Mouse (Mus musculus) cerebellum, adult 11-12 months (tissue): Measurements from ENCODE around the gene Selenow.

ENCODE experiments used
- DNase-seq: peaks from one replicate; pipeline ENCODE4 v3.0.0; 2022

Gene Selenow

DNA sequence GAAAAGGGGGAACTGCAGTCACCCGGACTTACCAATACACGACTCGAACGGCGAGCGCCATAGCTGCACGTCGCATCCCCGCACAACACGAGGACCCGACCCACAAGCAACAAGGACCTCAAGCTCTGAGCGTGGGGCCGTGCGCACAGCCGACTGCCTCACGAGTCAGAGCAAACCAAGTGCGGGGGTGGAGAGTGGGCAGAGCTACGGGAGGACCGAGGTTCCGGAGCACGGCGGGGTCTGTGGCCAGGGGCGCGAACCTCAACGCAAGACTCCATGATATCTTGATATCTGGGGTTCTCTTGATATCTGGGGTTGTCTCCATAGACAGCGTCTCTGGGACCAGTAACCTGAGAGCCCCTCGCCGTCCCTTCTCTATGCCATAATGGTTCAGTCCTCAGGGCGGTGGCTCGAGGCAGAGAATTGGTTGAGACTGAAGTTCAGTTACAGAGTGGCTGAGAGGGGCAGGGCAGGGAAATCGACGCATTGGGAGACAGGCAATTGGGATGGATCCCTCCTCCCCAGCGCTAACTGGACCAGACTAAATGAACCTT lies at the start of gene Selenow:
TSS of gene Selenow (minus strand) at position 183 of the 554 bp plus-strand sequence.
- DNase-seq = peak; percentile 92

DNA sequence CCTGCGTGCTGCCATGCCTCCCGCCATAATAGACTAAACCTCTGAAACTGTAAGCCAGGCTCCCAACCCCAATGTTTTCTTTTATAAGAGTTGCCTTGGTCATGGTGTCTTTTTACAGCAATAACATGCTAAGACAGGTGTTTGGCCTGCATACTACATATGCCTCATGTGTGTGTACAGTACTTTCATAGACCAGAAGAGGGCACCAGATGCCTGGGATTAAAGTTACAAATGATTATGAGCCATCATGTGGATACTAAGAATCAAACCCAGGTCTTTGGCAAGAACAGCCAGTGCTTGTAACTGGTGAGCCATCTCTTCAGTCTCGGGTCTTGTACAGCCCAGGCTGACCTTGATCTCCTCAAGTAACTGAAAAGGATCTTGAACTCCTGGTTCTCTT lies 47.5 kb upstream of the Selenow start:
- no peak for DNase-seq

DNA sequence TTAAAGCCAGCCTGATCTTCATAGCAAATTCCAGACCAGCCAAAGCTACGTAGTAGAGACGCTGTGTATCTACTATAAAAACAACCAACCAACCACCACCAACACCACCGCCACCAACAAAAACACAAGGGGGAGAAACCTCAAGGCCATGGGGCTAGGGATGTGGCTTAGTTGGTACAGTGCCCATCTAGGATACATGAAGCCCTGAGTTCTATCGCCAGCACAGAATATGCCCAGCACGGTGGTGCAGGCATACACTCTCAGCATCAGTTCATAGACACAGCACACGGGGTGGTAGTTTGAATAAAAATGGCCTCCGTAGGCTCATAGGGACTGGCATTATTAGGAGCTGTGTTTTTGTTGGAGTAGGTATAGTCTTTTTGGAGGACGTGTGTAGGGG lies 46.1 kb upstream of the Selenow start:
- DNase-seq = no peak

DNA sequence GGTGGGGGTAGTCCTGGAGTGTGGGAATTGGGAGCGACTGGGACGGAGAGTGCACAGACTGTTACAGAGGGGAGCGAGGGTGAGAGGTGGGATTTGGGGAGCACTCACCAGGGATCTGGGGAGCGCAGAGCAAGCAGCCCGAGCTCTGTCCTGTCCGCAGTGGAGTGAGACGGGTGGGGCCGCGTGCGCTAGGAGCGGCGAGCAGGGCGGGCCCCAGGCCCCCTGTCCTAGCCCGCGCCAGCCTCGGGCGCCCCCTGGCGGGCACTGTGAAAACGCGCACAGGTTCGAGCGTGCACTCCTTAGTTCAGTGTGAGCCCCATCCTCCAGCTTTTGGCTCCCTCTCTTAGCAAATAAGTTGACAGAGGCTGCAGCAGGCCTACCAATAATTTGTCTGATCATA lies 45.1 kb upstream of the Selenow start, which contains the start of gene Ehd2:
TSS of gene Ehd2 (minus strand) at position 256 of the 400 bp plus-strand sequence.
- peak; percentile 73 for DNase-seq

DNA sequence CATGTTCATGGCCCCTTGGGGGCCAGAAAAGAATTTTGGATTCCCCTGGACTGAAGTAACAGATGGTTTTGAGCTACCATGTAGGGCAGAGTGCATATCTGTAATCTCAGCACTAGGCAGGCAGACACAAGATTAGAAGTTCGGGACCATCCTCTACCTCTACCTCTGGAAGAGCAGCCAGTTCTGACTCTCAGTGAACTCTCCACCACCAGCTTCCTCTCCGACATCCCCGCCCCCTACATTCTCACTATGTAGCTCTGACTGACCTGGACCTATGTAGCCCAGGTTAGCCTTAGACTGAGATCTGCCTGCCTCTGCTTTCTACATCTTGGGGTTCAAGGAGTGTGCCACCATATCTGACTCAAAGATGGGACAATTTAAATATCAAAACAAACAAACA lies 44.3 kb upstream of the Selenow start:
- peak; percentile 14 for DNase-seq

DNA sequence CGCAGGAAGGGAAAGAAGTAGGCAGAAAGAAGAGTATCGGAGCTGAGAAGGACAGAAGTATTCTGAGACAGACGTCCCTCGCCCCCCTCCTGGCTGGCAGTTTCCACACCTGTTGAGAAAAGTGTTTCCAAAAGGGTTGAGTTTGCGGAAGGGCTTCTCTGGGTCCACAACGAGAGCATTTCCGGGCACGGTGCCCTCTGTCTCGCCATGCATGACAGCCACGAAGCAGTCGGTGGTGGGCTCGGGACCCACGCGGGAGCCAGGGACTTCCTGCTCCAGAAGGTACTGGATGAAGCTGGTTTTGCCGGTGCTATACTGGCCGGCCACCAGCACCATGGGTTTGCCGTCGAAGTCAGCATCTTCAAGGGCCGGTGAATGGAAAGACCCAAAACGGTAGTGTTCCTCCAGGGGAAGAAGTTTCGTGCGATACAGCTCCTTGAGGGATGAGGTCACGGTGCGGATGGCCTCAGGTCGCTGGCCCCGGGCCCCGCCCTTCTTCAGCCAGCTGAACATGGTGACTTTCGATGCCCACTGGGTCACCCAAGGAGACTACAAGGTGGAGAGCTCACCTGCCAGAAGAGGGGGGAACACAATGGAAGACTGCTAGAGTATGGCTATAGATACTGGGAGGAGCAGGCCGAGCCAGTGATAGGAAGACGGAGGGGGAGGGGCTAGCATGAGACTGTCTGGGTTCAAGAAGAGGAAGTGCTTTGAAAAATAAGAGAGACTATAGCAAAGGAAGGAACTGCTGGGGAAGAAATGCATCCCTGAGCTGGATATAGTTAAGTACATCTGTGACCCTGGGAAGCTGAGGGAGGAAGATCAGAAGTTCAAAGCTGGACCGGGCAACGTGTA lies 41.8 kb upstream of the Selenow start:
- no peak for DNase-seq

DNA sequence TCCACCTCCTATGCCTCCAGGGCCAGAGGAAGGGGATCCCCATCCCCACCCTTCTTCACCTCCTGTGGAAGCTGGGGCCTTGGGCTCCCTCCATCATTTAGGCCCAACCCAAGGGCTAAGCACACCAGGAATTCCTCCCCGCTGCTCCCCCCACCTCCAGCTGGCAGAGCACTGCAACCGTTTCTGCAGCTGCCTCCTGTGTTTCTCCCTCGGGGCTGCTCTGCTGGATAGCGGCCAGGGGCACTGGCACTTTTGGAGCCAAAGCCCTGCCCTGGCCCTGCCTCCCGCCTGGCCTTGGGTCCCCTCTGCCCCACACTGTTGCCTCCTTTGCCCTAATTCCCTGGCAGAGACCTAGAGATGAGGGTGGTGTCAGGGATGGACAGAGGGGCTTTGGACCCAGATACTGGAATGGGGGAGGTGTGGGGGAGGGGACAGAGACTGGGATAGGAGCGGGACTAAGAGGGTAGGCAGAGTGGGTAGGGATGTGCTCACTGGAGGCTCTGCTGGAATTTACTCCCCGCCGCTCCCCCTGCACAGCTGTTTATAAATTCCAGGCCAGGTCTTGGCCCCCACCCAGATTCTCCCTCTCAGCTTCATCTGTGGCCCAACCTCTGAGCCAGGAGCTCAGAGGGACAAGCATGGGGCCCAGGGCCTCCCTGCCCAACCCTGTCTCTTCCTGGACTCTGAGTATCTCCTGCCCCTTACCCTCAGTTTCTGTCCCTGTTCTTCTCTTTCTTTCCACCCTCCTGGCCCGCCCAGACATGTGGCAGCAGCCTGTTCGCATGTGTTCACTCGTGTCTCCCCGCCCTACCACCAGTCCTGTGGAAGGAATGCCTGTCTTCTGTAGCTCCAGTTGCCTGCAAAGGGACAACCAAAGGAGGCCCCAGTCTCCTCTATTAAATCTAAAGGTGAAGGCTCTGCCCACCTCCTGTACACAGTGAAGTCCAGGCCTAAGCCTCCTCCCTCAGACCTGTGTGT lies 40.4 kb upstream of the Selenow start:
- no peak for DNase-seq

DNA sequence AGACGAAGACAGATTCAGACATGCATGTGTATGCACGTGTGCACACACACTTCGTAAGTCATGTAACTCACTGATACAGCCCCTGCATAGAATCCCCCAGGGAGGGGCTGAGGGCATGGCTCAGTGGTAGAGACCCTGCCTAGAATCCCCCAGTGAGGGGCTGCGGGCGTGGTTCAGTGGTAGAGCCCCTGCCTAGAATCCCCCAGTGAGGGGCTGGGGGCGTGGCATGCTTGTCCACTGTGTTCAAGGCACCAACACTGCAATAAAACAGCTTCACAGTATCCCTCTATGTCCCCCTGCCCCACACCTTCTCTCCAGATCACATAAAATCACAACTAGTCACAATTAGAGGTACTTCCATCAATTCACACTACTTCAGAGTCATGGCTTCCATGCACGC lies 39.6 kb upstream of the Selenow start:
- no peak for DNase-seq

DNA sequence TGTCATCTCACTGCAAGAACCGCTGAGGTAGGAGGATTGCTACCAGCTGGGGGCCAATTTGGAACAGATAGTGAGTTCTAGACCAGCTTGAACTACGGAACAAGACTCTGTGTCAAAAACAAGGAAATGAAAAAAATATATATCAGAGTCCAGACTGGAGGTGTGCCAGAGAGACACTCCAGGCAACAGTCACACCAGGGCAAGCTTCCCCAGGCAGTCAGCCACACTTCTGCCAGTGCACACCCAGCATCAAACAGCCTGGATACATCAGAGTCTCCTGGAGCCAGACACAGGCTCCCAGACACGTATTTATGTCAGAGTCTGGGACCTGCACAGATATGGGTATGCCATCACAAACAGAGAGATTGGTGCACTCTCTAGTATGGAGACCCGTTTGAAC lies 39.0 kb upstream of the Selenow start:
- no peak for DNase-seq

DNA sequence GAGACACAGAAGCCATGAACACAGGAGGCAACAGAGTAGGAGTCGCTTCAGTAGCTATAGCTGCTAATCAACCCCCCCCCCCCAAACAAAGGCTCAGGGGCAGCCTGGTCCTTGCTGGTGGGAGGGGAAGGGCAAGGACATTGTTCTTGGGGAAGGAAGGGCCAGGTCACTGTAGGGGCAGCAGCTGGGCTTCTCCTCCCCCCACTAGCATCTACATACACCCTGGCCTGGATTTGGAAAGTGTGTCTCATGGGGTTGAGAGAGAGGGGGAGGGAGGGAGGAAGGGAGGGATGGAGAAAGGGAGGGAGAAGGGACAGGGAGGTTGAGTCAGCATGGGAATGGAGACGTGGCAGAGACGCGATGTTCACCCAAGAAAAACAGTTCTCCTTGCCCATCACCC lies 38.5 kb upstream of the Selenow start:
- DNase-seq = no peak

DNA sequence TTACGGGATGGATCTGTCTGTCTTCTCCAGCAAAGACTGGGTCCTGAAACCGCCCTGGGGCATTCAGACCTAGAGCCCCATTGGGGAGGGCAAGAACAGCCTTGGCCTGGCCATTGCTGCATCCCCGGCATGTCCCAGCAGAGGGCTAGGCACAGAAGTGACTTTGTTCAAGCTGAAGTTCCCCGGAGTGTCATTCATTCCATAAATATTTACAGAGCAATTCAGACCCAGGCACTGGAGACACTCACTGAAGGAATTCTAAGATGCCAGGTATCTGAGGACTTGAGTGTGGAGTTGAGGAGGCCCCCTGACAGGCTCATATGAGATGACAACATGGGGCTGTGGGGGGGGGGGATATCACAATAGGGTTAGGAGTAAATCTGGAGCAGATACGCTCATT lies 33.9 kb upstream of the Selenow start:
- DNase-seq = no peak

DNA sequence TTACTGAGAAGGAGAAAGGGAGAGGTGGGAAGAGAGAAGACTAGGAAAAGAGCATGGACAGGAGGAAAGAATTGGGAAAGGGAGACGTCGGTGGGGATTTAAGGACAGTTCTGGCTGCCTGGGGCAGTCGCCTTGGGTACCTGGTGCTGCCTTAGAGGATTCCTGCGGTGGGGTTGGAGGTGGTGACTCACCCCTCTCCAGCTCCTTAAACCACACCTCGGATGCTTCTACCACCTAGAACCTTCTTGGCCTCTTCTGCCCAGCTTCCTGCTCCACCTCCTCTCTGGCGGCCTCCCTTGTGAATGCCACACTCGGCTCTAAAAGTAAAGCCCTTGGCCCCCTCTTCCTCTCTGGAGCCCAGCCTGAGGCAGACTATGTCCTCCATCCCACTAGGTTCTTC lies 33.3 kb upstream of the Selenow start:
- no peak for DNase-seq

DNA sequence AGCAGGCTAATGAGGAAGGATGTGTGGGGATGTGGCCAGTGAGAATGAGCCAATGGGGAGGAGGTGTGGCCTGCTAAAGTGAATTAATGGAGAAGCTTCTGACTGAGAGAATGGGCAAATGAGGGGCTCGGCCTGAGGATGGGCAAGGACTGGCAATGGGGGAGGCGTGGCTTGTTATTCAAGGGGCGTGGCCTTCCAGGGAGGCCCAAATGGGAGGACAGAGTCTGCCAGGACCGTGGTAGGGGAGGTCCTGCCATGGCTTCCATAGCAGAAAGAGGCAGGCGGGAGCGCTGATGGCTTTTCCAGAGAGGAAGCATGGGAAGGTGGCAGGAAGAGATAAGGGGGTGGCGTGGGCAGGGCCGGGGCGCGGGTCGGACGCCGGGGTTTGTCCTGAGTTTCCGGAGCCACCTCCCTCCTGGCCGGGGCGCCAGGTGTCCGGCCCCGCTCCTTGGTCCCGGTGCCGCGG lies 32.8 kb upstream of the Selenow start:
- DNase-seq = peak; percentile 12

DNA sequence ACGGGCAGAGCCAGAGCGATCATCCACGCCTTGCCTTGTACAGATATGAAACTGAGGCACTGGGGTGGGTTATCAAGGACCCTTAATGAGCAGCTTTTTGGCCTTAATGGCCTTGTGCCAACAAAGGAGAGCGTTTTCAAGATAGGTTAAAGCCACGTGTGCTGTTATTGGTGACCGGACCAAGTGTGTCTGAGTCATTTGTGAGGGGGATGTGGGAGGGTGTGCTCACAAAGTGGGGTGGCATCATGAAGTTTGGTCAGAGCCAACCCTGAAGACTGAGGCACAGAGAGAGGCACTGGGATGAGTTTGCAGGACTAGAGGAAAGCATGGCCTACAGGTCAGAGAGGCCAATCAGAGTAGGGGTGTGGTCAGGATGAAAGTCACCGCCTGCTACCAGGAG lies 32.2 kb upstream of the Selenow start:
- DNase-seq = no peak

DNA sequence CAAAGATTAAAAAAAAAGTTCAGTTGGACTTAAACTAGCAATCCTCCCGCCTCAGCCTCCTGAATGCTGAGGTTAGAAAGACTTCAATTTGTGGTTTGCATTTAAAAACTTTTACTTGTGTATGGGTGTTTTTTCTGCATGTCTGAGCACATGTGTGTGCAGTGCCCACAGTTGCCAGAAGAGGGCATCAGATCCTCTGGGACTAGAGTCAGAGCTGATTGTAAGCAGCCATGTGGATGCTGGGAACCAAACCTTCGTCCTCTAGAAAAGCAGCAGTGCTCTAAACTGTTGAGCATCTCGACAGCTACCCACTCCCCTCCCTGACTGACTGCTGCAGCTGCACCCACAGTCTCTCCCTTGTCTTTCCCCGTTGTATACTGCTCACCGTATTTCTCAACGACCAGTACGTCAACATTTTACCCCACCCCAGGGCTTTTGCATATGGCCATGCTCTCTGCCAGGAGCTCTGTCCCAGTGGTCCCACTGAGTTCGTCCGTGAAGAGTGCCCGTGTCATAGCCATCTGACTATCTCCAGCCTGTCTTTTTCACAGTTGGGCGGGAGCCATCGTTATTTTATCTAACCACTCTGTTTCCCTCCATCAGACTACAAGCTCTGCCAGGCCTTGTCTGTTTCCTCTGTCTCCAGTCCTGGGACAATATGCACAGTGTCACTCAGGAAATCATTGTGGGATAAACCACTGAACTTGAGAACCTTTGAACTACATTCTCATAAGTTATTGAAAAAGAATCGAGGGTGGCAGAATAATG lies 31.3 kb upstream of the Selenow start:
- DNase-seq = no peak

DNA sequence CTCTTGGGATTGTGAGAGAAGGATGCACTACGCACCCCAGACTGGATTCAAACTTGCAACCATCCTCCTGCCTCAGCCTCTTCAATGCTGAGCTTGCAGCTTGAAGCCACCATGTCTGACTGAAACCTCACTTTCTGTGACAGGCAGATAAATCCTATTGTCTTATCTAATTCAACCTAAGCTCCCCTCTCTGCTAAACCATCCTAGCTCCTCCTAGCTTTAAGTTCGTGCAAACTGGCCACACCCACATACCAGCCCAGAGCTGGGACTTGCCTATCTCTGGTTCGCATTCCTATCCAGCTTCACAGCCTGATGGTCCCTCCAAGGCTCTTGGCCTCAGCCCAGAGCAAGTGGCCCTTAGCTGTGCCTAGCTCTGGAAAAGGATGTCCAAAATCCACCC lies 30.2 kb upstream of the Selenow start:
- DNase-seq = no peak

DNA sequence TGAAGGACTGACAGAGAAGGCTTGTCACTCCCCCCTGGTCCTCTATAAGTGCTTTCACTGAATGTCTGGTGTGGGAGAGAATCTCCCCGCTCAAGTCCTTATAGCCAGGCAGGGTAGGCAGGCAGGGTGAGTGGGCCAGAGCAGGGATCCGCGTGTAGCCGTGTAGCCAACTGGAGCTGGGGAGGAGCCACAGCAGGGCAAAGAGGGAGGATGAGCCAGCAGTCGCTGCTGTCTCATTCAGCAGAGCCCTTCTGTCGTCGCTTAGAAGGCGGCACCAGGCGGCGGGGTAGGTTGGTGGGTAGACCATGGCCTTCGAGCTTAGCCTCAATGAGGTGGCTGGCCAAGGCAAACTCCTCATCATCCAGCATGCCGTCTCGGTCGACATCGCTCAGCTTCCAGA lies 27.8 kb upstream of the Selenow start:
- DNase-seq = peak; percentile 30

DNA sequence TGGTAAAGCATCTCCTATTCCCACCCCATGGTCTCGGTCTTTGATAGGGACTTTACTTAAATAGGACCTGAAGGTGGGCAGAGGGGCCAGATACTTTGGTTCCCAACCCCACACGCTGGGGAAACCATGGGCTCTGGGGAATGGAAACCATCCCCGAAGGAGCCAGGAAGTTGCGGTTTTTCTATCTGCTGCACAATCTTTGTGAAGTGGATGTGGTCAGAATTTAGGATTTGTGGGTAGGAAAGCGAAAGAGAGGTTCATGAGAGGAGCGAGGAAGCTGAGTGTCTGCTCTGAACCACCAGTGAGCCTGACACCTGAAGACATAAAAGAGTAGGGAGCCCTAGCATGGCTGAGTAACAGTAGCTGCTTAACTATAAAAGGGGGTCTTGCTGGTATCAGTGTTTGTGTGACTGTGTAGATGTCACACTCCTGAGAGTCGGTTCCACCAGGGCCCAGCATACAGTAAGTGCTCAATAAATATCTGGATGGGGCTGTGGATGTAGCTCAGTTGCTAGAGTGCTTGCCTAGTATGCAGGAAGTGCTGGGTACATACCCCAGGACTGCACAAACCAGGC lies 27.1 kb upstream of the Selenow start:
- peak; percentile 12 for DNase-seq

DNA sequence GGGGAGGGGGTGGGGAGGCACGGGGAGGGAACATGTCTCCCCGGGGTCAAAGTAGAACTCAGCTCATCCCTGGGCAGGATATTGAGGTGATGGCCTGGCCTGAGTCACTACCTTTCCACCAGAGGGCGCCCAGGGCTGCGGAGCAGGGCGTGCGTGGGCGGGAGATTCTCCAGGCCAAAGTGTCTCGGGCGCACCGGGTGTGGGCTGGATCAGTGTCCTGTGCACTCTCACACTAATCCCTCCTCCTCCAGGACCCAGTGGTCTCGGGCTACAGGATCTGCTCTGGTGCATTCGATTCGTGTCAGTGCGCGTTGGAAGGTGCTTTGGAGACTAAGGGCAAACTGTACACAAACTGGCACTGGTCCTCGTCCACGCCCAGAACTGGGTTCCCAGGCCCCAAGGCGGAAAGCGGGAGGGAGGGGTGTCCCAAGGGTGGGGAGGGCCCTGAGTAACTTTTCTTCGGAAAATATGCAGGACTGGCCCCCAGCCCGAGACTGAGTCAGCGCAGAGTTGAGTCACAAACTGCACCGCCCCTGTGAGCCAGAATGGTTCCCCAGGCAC lies 26.3 kb upstream of the Selenow start:
- DNase-seq = peak; percentile 83

DNA sequence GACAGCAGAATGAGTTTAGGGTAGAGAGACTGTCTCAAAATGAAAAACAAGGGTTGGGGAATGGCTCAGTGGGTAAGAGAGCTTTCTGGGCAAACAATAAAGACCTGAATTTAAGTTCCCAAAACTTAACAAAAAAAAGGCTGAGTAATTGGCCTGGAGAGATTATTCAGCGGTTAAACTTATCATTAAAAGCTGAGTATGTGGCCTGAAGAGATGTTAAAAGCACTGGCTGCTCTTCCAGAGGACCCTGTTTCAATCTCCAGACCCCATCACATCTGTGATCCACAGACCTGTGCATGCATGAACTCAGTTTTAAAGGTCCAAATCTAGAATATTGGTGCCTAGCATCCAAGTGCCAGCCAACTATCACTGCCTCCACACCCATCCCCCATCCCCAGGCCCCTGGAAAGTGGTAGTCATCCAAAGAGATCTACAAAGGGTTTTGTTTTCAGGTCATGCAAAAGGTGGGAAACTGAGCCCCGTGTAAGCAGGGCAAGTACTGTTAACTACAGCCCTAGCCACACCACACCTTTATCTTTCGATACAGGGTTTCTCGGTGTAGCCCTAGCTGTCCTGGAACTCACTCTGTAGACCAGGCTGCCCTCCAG lies 25.6 kb upstream of the Selenow start:
- DNase-seq = no peak
